ENCODE assay signal across 29 mouse cellular contexts in the genomic region with DNA sequence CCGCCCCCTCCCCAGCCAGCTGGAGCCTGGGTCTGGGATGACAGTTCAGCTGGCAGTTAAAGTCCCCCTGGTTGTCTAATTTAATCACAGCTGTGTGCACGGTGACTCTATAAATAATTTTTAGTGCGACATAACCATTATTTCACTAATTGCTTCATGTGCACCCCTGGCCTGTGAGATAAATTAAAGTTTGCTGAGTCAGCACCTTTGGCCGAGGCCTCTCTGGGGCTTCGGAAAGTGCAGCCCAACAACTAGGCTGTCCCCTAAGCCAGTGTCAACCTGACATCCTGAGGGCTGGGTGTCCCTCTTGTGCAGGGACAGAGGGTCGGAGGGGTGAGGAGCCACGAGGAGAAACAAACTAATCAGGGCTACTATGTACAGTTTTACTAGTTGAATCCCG. TPM values are rescaled to one million over a fixed set of nuclear protein-coding genes. Genes with fewer than 3 reads are reported as not detected.
DNase-seq lines count a peak whose midpoint lies in the region; ATAC-seq and TF ChIP-seq lines count a peak whose summit lies in the region.
"Had no signal": no experiment of that assay in that cellular context is flagged by ENCODE, and none has a peak within 500 bp of the region (broad histone marks: within the 10 kb centered on the region; RNA-seq: fewer than 3 reads in every experiment).

No protein-coding gene starts in this region.

- H3K4me2 ChIP-seq in midbrain, postnatal 0 days (ENCODE audit: low read depth, low read length, poor library complexity, severe bottlenecking), result no peak overlapping the region
- no peak overlapping the region for H3K4me2 ChIP-seq in CH12.LX (ENCODE audit: insufficient read depth, low read depth, poor library complexity, severe bottlenecking)
- no peak overlapping the region for H3K4me2 ChIP-seq in neural tube, embryonic 14.5 days (ENCODE audit: low read depth, low read length)
- H3K4me2 ChIP-seq: embryonic facial prominence, embryonic 13.5 days; embryonic facial prominence, embryonic 15.5 days; forebrain, embryonic 12.5 days had no signal

- no peak for ATAC-seq in midbrain, postnatal 0 days (ENCODE audit: low FRiP score)
- ATAC-seq in neural tube, embryonic 14.5 days (ENCODE audit: low read depth), result peak; percentile 42; the same call in 1 of the 2 replicates
- no peak for ATAC-seq in megakaryocyte progenitor cell, adult 5-6 weeks (replicated peaks; ENCODE audit: poor library complexity)
- ATAC-seq: CD4-positive, CD25-positive, alpha-beta regulatory T cell, adult 4 months; forebrain, embryonic 14.5 days; forebrain, embryonic 16.5 days had no signal

- TF ChIP-seq POLR2A in CH12.LX (IDR thresholded peaks at IDR 0.05; ENCODE audit: low read depth, low read length) (no peak), MEL (IDR thresholded peaks at IDR 0.05; ENCODE audit: control insufficient read depth in 1 of 2, insufficient read depth in 1 of 2, low read depth in 1 of 2, low read length in 2 of 2, poor library complexity in 1 of 2) (no peak)

- no peak overlapping the region for H3K4me3 ChIP-seq in midbrain, embryonic 10.5 days
- H3K4me3 ChIP-seq in midbrain, postnatal 0 days (ENCODE audit: low read depth, low read length), result no peak overlapping the region
- no peak overlapping the region for H3K4me3 ChIP-seq in CH12.LX (replicated peaks in 1 of 3; ENCODE audit: low read depth in 2 of 3, low read length in 2 of 3, poor library complexity in 1 of 3)
- H3K4me3 ChIP-seq in MEL (ENCODE audit: control insufficient read depth in 1 of 2, insufficient read depth in 1 of 2, low read depth in 2 of 2, low read length in 2 of 2), result no peak overlapping the region
- no peak overlapping the region for H3K4me3 ChIP-seq in neural tube, embryonic 14.5 days (ENCODE audit: low read depth, low read length)
- H3K4me3 ChIP-seq: embryonic facial prominence, embryonic 13.5 days; embryonic facial prominence, embryonic 15.5 days; erythroblast, embryonic 14.5 days; forebrain, embryonic 10.5 days; forebrain, embryonic 12.5 days had no signal

- H3K27ac ChIP-seq in midbrain, embryonic 10.5 days (replicated peaks), result 0 out of 2 replicates have a peak overlapping the region, but pooled peaks have one; percentile 11
- H3K27ac ChIP-seq in midbrain, postnatal 0 days (ENCODE audit: low read depth, low read length), result no peak overlapping the region
- no peak overlapping the region for H3K27ac ChIP-seq in CH12.LX (ENCODE audit: insufficient read depth, low read depth)
- no peak overlapping the region for H3K27ac ChIP-seq in MEL (ENCODE audit: control insufficient read depth, low read depth, low read length)
- H3K27ac ChIP-seq in neural tube, embryonic 14.5 days (ENCODE audit: low read depth, low read length), result no peak overlapping the region
- H3K27ac ChIP-seq: embryonic facial prominence, embryonic 13.5 days; embryonic facial prominence, embryonic 15.5 days; forebrain, embryonic 12.5 days had no signal

- no peak overlapping the region for H3K9ac ChIP-seq in midbrain, postnatal 0 days (replicated peaks; ENCODE audit: low read length, poor library complexity, severe bottlenecking)
- no peak overlapping the region for H3K9ac ChIP-seq in CH12.LX (ENCODE audit: insufficient read depth, low read depth)
- H3K9ac ChIP-seq in MEL (ENCODE audit: control insufficient read depth, low read depth, low read length, poor library complexity, severe bottlenecking), result no peak overlapping the region
- H3K9ac ChIP-seq in neural tube, embryonic 14.5 days (replicated peaks; ENCODE audit: low read depth, low read length), result no peak overlapping the region
- H3K9ac ChIP-seq: embryonic facial prominence, embryonic 13.5 days; embryonic facial prominence, embryonic 15.5 days; forebrain, embryonic 12.5 days had no signal

- peaks cover 91% of the 10 kb centered on the region for H3K27me3 ChIP-seq in midbrain, embryonic 10.5 days (ENCODE audit: low read depth, poor library complexity, severe bottlenecking)
- no peaks in the 10 kb centered on the region for H3K27me3 ChIP-seq in midbrain, postnatal 0 days (ENCODE audit: insufficient read depth, low read length)
- H3K27me3 ChIP-seq in CH12.LX (replicated peaks) (peaks cover 94% of the 10 kb centered on the region), MEL (ENCODE audit: control insufficient read depth in 1 of 2, insufficient read depth in 2 of 2, low read length in 2 of 2) (no peaks in the 10 kb centered on the region)
- no peaks in the 10 kb centered on the region; the same call in 1 of the 2 replicates for H3K27me3 ChIP-seq in neural tube, embryonic 14.5 days (ENCODE audit: control insufficient read depth, insufficient read depth, low read length)

- no peaks in the 10 kb centered on the region for H3K36me3 ChIP-seq in midbrain, embryonic 10.5 days
- no peaks in the 10 kb centered on the region for H3K36me3 ChIP-seq in midbrain, postnatal 0 days (ENCODE audit: insufficient read depth, low read length)
- H3K36me3 ChIP-seq in CH12.LX (replicated peaks in 1 of 2; ENCODE audit: control insufficient read depth in 1 of 2, insufficient read depth in 1 of 2, low read length in 1 of 2) (no peaks in the 10 kb centered on the region), MEL (ENCODE audit: control insufficient read depth in 1 of 2, insufficient read depth in 2 of 2, low read length in 2 of 2) (no peaks in the 10 kb centered on the region)
- no peaks in the 10 kb centered on the region for H3K36me3 ChIP-seq in neural tube, embryonic 14.5 days (ENCODE audit: control insufficient read depth, insufficient read depth, low read length)
- H3K36me3 ChIP-seq: embryonic facial prominence, embryonic 13.5 days; embryonic facial prominence, embryonic 15.5 days; forebrain, embryonic 10.5 days; forebrain, embryonic 12.5 days; G1E had no signal

- H3K9me3 ChIP-seq in midbrain, embryonic 10.5 days (replicated peaks), result no peaks in the 10 kb centered on the region
- H3K9me3 ChIP-seq in midbrain, postnatal 0 days (ENCODE audit: low read length), result no peaks in the 10 kb centered on the region
- H3K9me3 ChIP-seq in CH12.LX (replicated peaks; ENCODE audit: low read length) (no peaks in the 10 kb centered on the region), MEL (replicated peaks; ENCODE audit: insufficient read depth, low read length) (no peaks in the 10 kb centered on the region)
- H3K9me3 ChIP-seq in neural tube, embryonic 14.5 days (ENCODE audit: control insufficient read depth, low read length), result no peaks in the 10 kb centered on the region
- H3K9me3 ChIP-seq: embryonic facial prominence, embryonic 13.5 days; embryonic facial prominence, embryonic 15.5 days; forebrain, embryonic 10.5 days; forebrain, embryonic 12.5 days; G1E had no signal

- DNase-seq in midbrain, embryonic 10.5 days (ENCODE audit: low spot score), result no peak
- DNase-seq in midbrain, postnatal 0 days (ENCODE audit: low spot score), result no peak
- DNase-seq in CH12.LX (ENCODE audit: extremely low read depth) (no peak), MEL (ENCODE audit: low read depth, low spot score) (no peak)
- DNase-seq in heart, postnatal 4 days, result no peak
- no peak for DNase-seq in heart, postnatal 10 days
- DNase-seq: adrenal gland, adult 2 months; adrenal gland, postnatal 10 days; adrenal gland, postnatal 25 days; B cell, adult 2 months; cerebellum, adult 11 months; cerebellum, adult 18-20 months; cerebellum, adult 8-10 months; cerebellum, adult 9-11 months; cerebellum, postnatal 14 days; cerebellum, postnatal 36 days; embryo, embryonic 11 days had no signal

- TF ChIP-seq EP300 in CH12.LX (IDR thresholded peaks at IDR 0.05; ENCODE audit: low read length) (no peak), MEL (IDR thresholded peaks at IDR 0.05; ENCODE audit: low read depth in 1 of 2, low read length in 2 of 2) (no peak)

- peaks cover 58% of the 10 kb centered on the region for H3K4me1 ChIP-seq in midbrain, embryonic 10.5 days
- H3K4me1 ChIP-seq in midbrain, postnatal 0 days (ENCODE audit: insufficient read depth, low read length), result peaks cover 16% of the 10 kb centered on the region
- H3K4me1 ChIP-seq in CH12.LX (ENCODE audit: control insufficient read depth in 1 of 2, insufficient read depth in 2 of 2), result peaks cover 14 to 28% of the 10 kb centered on the region in 2 experiments
- H3K4me1 ChIP-seq in MEL (ENCODE audit: control insufficient read depth in 1 of 2, insufficient read depth in 2 of 2, low read length in 2 of 2), result no peaks in the 10 kb centered on the region
- H3K4me1 ChIP-seq in neural tube, embryonic 14.5 days (ENCODE audit: control insufficient read depth, insufficient read depth, low read length), result peaks cover 10% of the 10 kb centered on the region
- H3K4me1 ChIP-seq: embryonic facial prominence, embryonic 15.5 days had no signal

- TF ChIP-seq RAD21 in CH12.LX (IDR thresholded peaks at IDR 0.05; ENCODE audit: low read depth, low read length) (no peak), MEL (IDR thresholded peaks at IDR 0.05; ENCODE audit: low read depth, low read length) (no peak)

- TF ChIP-seq CTCF in midbrain, postnatal 0 days (IDR thresholded peaks at IDR 0.05), result no peak
- no peak for TF ChIP-seq CTCF in CH12.LX (conservative IDR thresholded peaks at IDR 0.05 in 1 of 2, IDR thresholded peaks at IDR 0.05 in 1 of 2; ENCODE audit: low read depth in 2 of 2, low read length in 2 of 2)
- no peak for TF ChIP-seq CTCF in MEL (IDR thresholded peaks at IDR 0.05 in 2 of 3, conservative IDR thresholded peaks at IDR 0.05 in 1 of 3; ENCODE audit: control insufficient read depth in 1 of 3, insufficient read depth in 1 of 3, low read depth in 2 of 3, low read length in 3 of 3, poor library complexity in 1 of 3, severe bottlenecking in 1 of 3)

- intact Hi-C loops in heart, postnatal 10 days (cut with DNase I), result no loop called here

- in situ Hi-C loops in CH12.LX (cut with MboI; ENCODE audit: low pct_ligation_motif_present, low pct_unique_long_range_greater_than_20kb, low sequenced_read_pairs), result no loop called here

- dilution Hi-C loops in CH12.LX (cut with MboI; ENCODE audit: extremely low pct_ligation_motif_present, extremely low pct_unique_long_range_greater_than_20kb, low sequenced_read_pairs), result no loop called here

- WGBS in midbrain, embryonic 10.5 days, result 92% methylated on average over 8 of the region's 8 CpGs
- WGBS in midbrain, postnatal 0 days, result 76% methylated on average over 8 of the region's 8 CpGs
- WGBS in neural tube, embryonic 14.5 days, result 45% methylated on average over 8 of the region's 8 CpGs

- H3K79me2 ChIP-seq in CH12.LX (replicated peaks; ENCODE audit: control insufficient read depth, extremely low read depth, insufficient read depth, poor library complexity, severe bottlenecking) (no peaks in the 10 kb centered on the region), MEL (ENCODE audit: control insufficient read depth, insufficient read depth, low read length, poor library complexity) (no peaks in the 10 kb centered on the region)

RNA-seq across cellular contexts. Expression of a gene that starts 25.2 kb away (rescaled TPM):
- 3.9 and 7.1 TPM in 2 replicates for polyA plus RNA-seq in midbrain, embryonic 10.5 days (2016; fragmentation: Nextera tagmentation; extraction: Ambion mirVana)
- 41.3 and 47.9 TPM in 2 replicates for total RNA-seq in midbrain, postnatal 0 days (2014; rRNA removed)
- polyA plus RNA-seq in midbrain, postnatal 0 days (2015; fragmentation: Nextera tagmentation; extraction: Ambion mirVana), result 21.9 and 23.2 TPM in 2 replicates
- total RNA-seq in CH12.LX (2012; rRNA removed) (0.08 TPM in 1 of 2 replicates, not detected in the other), CH12.LX (2014; rRNA removed) (not detected in 2 replicates), MEL (2012; rRNA removed) (not detected in 2 replicates)
- polyA plus RNA-seq in CH12.LX (2012; ENCODE audit: insufficient read length, low read depth) (not detected in 2 replicates), MEL (2012; ENCODE audit: insufficient read depth in 1 of 2, insufficient read length in 2 of 2, low read depth in 1 of 2, low replicate concordance in 2 of 2, missing spikeins in 1 of 2) (not detected)
- polyA plus RNA-seq in neural tube, embryonic 14.5 days (2014; fragmentation: Nextera tagmentation; extraction: Ambion mirVana), result 9.0 and 10.5 TPM in 2 replicates
- total RNA-seq in megakaryocyte progenitor cell, adult 5-6 weeks (2015), result not detected in 2 replicates
- not detected in 2 replicates for total RNA-seq in megakaryocyte progenitor cell, adult 5-6 weeks (2017)
- under 1 TPM; 0.24 to 0.27 TPM for total RNA-seq in heart, postnatal 4 days (2021)
- under 1 TPM; 0.26 to 0.27 TPM for total RNA-seq in heart, postnatal 10 days (2021)
- total RNA-seq: common myeloid progenitor, adult 5-6 weeks had no signal
- polyA plus RNA-seq: CD4-positive, CD25-positive, alpha-beta regulatory T cell, adult 4 months; erythroblast, embryonic 14.5 days; G1E had no signal

RNA-seq across cellular contexts. Expression of a gene that starts 27.8 kb away (rescaled TPM):
- 72.8 and 73.0 TPM in 2 replicates for polyA plus RNA-seq in midbrain, embryonic 10.5 days (2016; fragmentation: Nextera tagmentation; extraction: Ambion mirVana)
- total RNA-seq in midbrain, postnatal 0 days (2014; rRNA removed), result 89.6 and 98.9 TPM in 2 replicates
- 68.7 and 69.3 TPM in 2 replicates for polyA plus RNA-seq in midbrain, postnatal 0 days (2015; fragmentation: Nextera tagmentation; extraction: Ambion mirVana)
- total RNA-seq in CH12.LX (2012; rRNA removed) (45.5 and 49.3 TPM in 2 replicates), CH12.LX (2014; rRNA removed) (41.6 and 55.3 TPM in 2 replicates), MEL (2012; rRNA removed) (57.9 and 64.9 TPM in 2 replicates)
- polyA plus RNA-seq in CH12.LX (2012; ENCODE audit: insufficient read length, low read depth) (35.2 and 57.8 TPM in 2 replicates), MEL (2012; ENCODE audit: insufficient read depth in 1 of 2, insufficient read length in 2 of 2, low read depth in 1 of 2, low replicate concordance in 2 of 2, missing spikeins in 1 of 2) (100 to 1,000 TPM in 1 of 2 experiments, not detected in 1; 121 TPM)
- 54.1 and 59.0 TPM in 2 replicates for polyA plus RNA-seq in neural tube, embryonic 14.5 days (2014; fragmentation: Nextera tagmentation; extraction: Ambion mirVana)
- total RNA-seq in megakaryocyte progenitor cell, adult 5-6 weeks (2015), result 45.9 and 57.3 TPM in 2 replicates
- total RNA-seq in megakaryocyte progenitor cell, adult 5-6 weeks (2017), result 64.5 and 76.7 TPM in 2 replicates
- total RNA-seq in heart, postnatal 4 days (2021), result 10 to 100 TPM; 18.9 to 20.6 TPM
- 10 to 100 TPM; 18.5 to 19.8 TPM for total RNA-seq in heart, postnatal 10 days (2021)

Comparison
In these comparisons a context has a peak if more than half of its experiments do, and no peak if none do; other contexts are left out.
1. RNA of a gene that starts 25.2 kb away (total RNA-seq): 41.3 to 47.9 TPM in midbrain, postnatal 0 days; 0.26 to 0.27 TPM in heart, postnatal 10 days, 0.24 to 0.27 TPM in heart, postnatal 4 days, 0.08 TPM in CH12.LX, not detected in MEL and not detected in megakaryocyte progenitor cell, adult 5-6 weeks; every median in the first group is over 10 times any median in the second.